Mouse (Mus musculus) cerebellum, adult 2 months (tissue): ENCODE results near the gene Ltf. TPM values are rescaled to one million over a fixed set of nuclear protein-coding genes. Genes with fewer than 3 reads are reported as not detected.

Source experiments
- DNase-seq, 2 experiments: peaks; one replicate each; pipeline ENCODE4 v3.0.0; 2021
- H3K27ac ChIP-seq: fragments of 200-500 bp; 2 replicates; pipeline ENCODE4 v1.5.1; 2012; ENCODE audit warnings: low read length, control low read depth, inconsistent platforms; ENCODE audit not compliant: insufficient read depth
- H3K27me3 ChIP-seq: fragments of 200-500 bp; 2 replicates; pipeline ENCODE4 v1.6.1; 2012; ENCODE audit warnings: inconsistent platforms, mild to moderate bottlenecking, low read length, moderate library complexity; ENCODE audit not compliant: control insufficient read depth, insufficient read depth
- H3K4me1 ChIP-seq: fragments of 200-500 bp; 2 replicates; pipeline ENCODE4 v1.6.1; 2011; ENCODE audit warnings: low read length; ENCODE audit not compliant: control insufficient read depth, insufficient read depth
- H3K4me3 ChIP-seq: fragments of 200-500 bp; replicated peaks from 2 replicates; pipeline ENCODE3; 2011; ENCODE audit warnings: mild to moderate bottlenecking, low read depth, low read length, control low read depth; ENCODE audit not compliant: insufficient read depth
- CTCF ChIP-seq: fragments of 200-500 bp; IDR thresholded peaks from 2 replicates; pipeline ENCODE4 v1.5.1; 2011; ENCODE audit warnings: low read depth, mild to moderate bottlenecking, control low read depth, low read length, moderate library complexity, borderline replicate concordance; ENCODE audit not compliant: insufficient read depth
- POLR2A ChIP-seq: fragments of 200-500 bp; IDR thresholded peaks from 2 replicates; pipeline ENCODE4 v1.6.1; 2011; ENCODE audit warnings: low read length, control low read depth, borderline replicate concordance; ENCODE audit not compliant: insufficient read depth
- WGBS: fragments of 180-500 bp; shearing (Covaris S2); methylation state at CpG from one replicate; pipeline ENCODE4 v1.1.7; 2018; 5-methylcytosine and 5-hydroxymethylcytosine counted together
- polyA plus RNA-seq: library from polyadenylated mRNA; depleted of rRNA; stranded (reverse); fragments of >200 nt; gene quantifications from 2 replicates; pipeline ENCODE4 v1.2.3, GENCODE M21; 2012

Ltf gene
- polyA plus RNA-seq, 1 experiment = 1.6 TPM

DNA sequence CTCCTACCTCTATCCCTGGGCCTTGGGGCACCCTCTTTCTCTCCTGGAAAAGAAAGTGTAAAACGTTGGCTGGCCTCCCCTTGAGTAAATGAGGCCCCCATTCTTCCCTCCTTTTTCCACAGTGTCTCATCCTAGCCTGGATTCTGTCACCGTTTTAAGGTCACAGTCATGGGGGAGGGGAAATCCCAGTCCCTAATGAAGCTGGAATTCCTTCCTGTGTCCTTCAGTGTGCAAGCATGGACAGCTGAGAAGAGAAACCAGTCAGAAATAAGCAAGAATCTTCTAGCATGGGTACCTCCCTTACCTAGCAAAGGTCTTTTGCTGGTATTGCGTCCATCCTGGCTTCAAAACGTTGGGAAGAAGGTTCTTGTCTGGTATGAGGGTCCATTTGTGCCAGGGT lies 29.9 kb upstream of the Ltf start:
- no peak overlapping the region for H3K27ac ChIP-seq
- no peak overlapping the region for H3K4me3 ChIP-seq
- TF ChIP-seq CTCF (no peak), POLR2A (no peak)
- DNase-seq = no peak
- no peaks in the 10 kb centered on the region for H3K27me3 ChIP-seq
- 66% methylated on average over 4 of the region's 4 CpGs for WGBS
- no peaks in the 10 kb centered on the region for H3K4me1 ChIP-seq

DNA sequence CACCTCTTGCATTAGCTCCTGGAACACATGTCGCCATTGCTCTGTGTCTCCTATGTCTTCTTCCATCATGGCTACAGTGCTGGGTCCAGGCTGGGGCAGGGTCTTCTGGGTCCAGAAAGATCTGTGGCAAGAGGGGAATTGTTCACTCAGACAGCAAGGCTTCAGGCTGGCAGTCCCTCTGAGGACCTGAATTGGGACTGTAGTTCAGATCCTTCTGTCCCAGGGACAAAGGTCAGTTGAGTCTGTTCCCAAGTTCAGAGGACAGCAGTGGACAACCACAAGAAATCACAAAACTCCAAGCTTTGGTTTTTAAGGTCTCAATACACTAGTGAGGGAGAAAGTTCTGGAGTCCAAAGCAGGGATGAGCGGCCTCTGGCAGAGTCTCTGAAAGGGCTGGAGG lies 29.5 kb upstream of the Ltf start:
- H3K4me3 ChIP-seq = no peak overlapping the region
- H3K27ac ChIP-seq = no peak overlapping the region
- no peaks in the 10 kb centered on the region for H3K4me1 ChIP-seq
- DNase-seq = no peak
- H3K27me3 ChIP-seq = no peaks in the 10 kb centered on the region
- WGBS = 94% methylated on average over 2 of the region's 2 CpGs
- no peak for TF ChIP-seq POLR2A

DNA sequence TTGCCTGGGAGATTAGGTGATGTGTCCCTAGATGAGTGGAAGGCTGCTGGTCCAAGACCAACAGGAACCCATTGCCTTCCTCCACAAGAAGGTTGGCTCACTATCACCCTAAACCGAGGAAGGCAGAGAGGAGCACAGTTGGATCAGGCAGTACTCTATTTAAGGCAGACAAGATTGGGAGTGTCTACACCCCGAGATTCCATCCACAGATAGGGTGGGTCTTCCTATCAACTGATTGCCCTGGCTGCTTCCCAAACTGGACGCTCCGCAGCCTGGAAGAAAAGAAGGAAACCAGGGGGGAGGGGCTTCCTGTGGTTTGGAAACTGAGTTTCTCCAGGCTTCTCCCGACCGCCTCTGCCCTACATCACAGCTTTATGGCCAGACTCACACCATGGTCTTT lies 28.9 kb upstream of the Ltf start, which contains the start of gene Rtp3:
Rtp3 (minus strand) TSS at position 380 of the 400 bp plus-strand sequence.
- no peak within 1 kb of the TSS for H3K4me3 ChIP-seq
- no peak for TF ChIP-seq POLR2A
- no peak for TF ChIP-seq CTCF
- H3K27me3 ChIP-seq = no peaks in the 10 kb centered on the region
- no peaks in the 10 kb centered on the region for H3K4me1 ChIP-seq
- H3K27ac ChIP-seq = no peak within 1 kb of the TSS
- DNase-seq = no peak
- 49% methylated on average over 6 of the region's 6 CpGs for WGBS

DNA sequence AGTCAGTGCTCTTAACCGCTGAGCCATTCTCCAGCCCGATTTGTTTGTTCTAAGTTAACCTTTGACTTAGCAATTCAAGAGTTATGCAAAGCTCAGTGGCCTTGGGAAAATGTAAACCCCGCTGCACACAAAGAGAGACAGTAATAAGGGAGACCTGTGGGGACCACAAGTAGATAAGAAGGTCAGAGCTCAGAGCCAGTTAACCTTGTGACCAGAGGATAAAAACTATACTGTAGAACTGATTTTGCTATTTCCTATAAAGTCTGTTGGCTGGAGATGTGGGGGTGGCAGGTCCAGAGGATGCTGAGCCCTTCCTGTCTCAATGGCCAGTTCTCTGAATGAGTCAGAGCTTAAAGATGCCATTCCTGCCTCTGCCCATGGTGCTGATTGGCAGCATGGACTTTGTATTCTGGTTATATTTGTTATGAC lies 25.8 kb upstream of the Ltf start:
- Histone ChIP-seq H3K4me1 (no peaks in the 10 kb centered on the region), H3K27ac (no peak overlapping the region), H3K4me3 (no peak overlapping the region), H3K27me3 (no peaks in the 10 kb centered on the region)
- WGBS = 61% methylated on average over 3 of the region's 3 CpGs
- TF ChIP-seq CTCF = no peak
- TF ChIP-seq POLR2A = no peak
- no peak for DNase-seq

DNA sequence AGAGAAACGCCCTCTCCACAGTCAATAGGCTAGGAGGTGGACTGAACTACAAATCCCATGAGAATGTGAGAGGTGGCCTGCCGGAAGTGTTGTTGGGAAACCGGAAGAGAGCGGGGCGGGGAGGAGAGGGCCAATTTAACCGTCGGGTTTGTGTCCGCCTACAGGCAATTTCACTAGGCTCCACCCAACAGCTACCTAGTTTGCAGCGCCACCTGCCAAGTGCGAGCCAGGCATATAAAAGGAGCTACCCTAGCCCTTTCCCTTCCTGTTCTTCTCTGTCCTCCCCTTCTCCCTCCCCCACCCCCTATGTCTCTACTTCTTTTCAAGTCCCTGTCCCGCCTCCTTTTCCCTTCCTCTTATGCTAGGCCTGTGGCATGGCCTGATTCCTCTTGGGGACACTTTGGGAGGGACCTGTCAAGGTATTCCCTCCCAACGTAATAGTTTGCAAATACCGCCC lies 24.3 kb upstream of the Ltf start:
- no peaks in the 10 kb centered on the region for H3K4me1 ChIP-seq
- TF ChIP-seq POLR2A = peak; percentile 59; the same call in 1 of the 2 replicates
- TF ChIP-seq CTCF = no peak
- H3K4me3 ChIP-seq = peak overlapping the region; percentile 96
- DNase-seq = peak; percentile 69 to 80
- H3K27ac ChIP-seq = no peak overlapping the region
- 13% methylated on average over 13 of the region's 13 CpGs for WGBS
- H3K27me3 ChIP-seq = no peaks in the 10 kb centered on the region

DNA sequence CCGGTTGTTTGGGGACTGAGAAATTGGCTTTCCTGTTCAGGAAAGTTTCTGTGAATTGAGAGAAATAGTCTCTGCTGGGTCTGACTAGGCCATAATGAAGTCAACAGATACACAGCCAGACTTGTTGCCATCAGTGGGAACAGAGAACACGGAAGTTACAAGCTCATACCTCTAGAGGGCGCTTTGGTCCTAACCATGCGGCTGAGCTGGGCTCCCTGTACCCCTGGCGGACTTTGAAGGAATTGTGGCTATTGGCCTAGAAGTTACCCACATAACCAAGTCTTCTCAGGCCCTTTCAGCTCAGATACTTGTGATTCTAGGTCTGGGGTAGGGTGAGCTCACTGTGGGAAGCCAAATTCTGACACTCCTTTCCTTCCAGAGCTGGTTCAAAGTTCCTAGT lies 21.8 kb upstream of the Ltf start:
- TF ChIP-seq POLR2A = no peak
- peak; percentile 94 for TF ChIP-seq CTCF
- Histone ChIP-seq H3K4me1 (no peaks in the 10 kb centered on the region), H3K4me3 (no peak overlapping the region), H3K27me3 (no peaks in the 10 kb centered on the region), H3K27ac (no peak overlapping the region)
- peak; percentile 50 to 56 for DNase-seq
- WGBS = 9% methylated on average over 5 of the region's 5 CpGs

DNA sequence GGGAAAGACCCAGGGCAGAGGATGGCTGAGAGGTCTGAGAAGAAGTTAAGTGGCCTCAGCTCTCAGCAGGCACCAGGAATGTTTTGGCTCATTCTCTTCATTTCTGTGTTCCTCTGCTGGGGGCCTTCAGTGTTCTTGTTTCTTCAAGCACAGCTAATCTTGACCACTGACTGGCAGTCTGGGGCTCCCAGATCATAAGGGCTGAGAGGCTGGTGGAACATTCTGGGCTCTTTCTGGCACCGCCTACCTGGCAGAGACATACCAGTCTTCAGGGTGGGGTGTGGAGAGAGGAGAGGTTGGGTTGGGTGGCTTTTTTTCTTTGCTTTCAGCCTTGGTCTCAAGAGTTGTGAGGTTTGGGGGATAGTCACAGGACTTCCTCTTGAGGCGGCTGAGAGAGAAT lies 20.0 kb upstream of the Ltf start:
- Histone ChIP-seq H3K27me3 (no peaks in the 10 kb centered on the region), H3K27ac (no peak overlapping the region), H3K4me3 (no peak overlapping the region), H3K4me1 (no peaks in the 10 kb centered on the region)
- TF ChIP-seq CTCF (no peak), POLR2A (no peak)
- no peak for DNase-seq
- 58% methylated on average over 2 of the region's 2 CpGs for WGBS

DNA sequence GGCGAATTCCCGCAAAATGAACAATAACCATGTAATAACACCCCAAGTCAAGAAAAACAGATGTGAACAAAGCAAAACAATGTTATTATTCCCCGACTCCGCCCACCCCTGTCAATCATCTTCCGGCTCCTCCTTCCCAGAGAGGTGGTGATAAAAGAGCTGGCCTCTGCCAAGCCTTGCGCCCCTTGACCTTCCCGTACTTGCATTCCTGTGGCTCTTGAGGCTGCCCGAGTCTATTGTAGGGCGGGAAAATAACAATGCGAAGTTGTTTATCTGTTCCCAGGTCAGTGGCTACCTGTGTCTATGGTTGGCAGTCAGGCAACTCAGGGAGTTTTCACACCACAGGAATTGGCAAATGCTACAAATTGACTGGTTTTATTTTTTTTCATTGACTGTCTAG lies 19.2 kb upstream of the Ltf start:
- TF ChIP-seq CTCF (no peak), POLR2A (no peak)
- no peak for DNase-seq
- Histone ChIP-seq H3K4me3 (no peak overlapping the region), H3K27me3 (no peaks in the 10 kb centered on the region), H3K27ac (no peak overlapping the region), H3K4me1 (no peaks in the 10 kb centered on the region)
- WGBS = 82% methylated on average over 10 of the region's 10 CpGs
